Mouse (Mus musculus): ENCODE data around the gene Gp1bb. TPM values are rescaled to one million over a fixed set of nuclear protein-coding genes. Genes with fewer than 3 reads are reported as not detected.

The Gp1bb gene
- total and polyA plus RNA-seq, 3 experiments: not detected

DNA sequence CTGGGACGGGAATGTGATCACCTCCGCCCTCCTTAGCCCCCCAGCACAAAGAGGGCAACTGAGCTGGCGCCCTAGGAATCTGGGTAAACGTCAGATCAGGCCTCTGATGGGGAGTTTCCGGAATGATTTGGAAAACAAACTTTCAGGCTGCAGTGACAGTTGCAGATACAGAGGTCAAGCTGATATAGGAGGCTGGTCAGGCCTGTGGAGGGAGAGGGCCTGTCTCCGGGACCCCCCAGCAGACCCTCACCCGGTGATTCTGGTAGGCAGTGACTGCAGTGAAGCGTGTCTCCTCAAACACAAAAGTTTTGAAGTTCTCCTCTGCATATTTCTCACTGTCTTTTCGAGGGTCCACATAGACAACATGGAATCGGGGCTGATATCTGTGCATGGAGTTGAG is 39.0 kb downstream of the Gp1bb start:
- Histone ChIP-seq H3K4me1 (ENCODE audit: control insufficient read depth in 1 of 2, insufficient read depth in 2 of 2) (peaks cover 0 to 3% of the 10 kb centered on the region in 2 experiments; a peak in 1 of 4 replicates), H3K4me2 (ENCODE audit: insufficient read depth, low read depth, poor library complexity, severe bottlenecking) (no peak overlapping the region), H3K27me3 (replicated peaks) (no peaks in the 10 kb centered on the region), H3K36me3 (replicated peaks in 1 of 2; ENCODE audit: control insufficient read depth in 1 of 2, insufficient read depth in 1 of 2, low read length in 1 of 2) (no peaks in the 10 kb centered on the region), H3K9me3 (replicated peaks; ENCODE audit: low read length) (peaks cover 52% of the 10 kb centered on the region), H3K4me3 (replicated peaks in 1 of 3; ENCODE audit: low read depth in 2 of 3, low read length in 2 of 3, poor library complexity in 1 of 3) (no peak overlapping the region), H3K79me2 (replicated peaks; ENCODE audit: control insufficient read depth, extremely low read depth, insufficient read depth, poor library complexity, severe bottlenecking) (no peaks in the 10 kb centered on the region), H3K27ac (ENCODE audit: insufficient read depth, low read depth) (no peak overlapping the region), H3K9ac (ENCODE audit: insufficient read depth, low read depth) (no peak overlapping the region)
- TF ChIP-seq BHLHE40 (IDR thresholded peaks at IDR 0.05; ENCODE audit: low read depth, low read length): no peak
- no peak for TF ChIP-seq JUN (IDR thresholded peaks at IDR 0.05; ENCODE audit: insufficient read depth, low read depth, low read length)
- TF ChIP-seq TCF12 (IDR thresholded peaks at IDR 0.05; ENCODE audit: low read depth, low read length): no peak
- TF ChIP-seq HCFC1 (IDR thresholded peaks at IDR 0.05; ENCODE audit: low read depth, low read length): no peak
- TF ChIP-seq CHD1 (IDR thresholded peaks at IDR 0.05; ENCODE audit: low read depth, low read length): no peak
- TF ChIP-seq MEF2A (IDR thresholded peaks at IDR 0.05; ENCODE audit: borderline replicate concordance, low read depth, low read length): no peak
- dilution Hi-C loops (cut with MboI; ENCODE audit: extremely low pct_ligation_motif_present, extremely low pct_unique_long_range_greater_than_20kb, low sequenced_read_pairs) (no loop called here), in situ Hi-C loops (cut with MboI; ENCODE audit: low pct_ligation_motif_present, low pct_unique_long_range_greater_than_20kb, low sequenced_read_pairs) (no loop called here)
- DNase-seq (ENCODE audit: extremely low read depth): no peak

- Histone ChIP-seq H3K27me3 (replicated peaks) (no peaks in the 10 kb centered on the region), H3K79me2 (replicated peaks; ENCODE audit: control insufficient read depth, extremely low read depth, insufficient read depth, poor library complexity, severe bottlenecking) (no peaks in the 10 kb centered on the region), H3K4me1 (ENCODE audit: control insufficient read depth in 1 of 2, insufficient read depth in 2 of 2) (peaks cover 0 to 5% of the 10 kb centered on the region in 2 experiments; a peak in 2 of 4 replicates), H3K4me2 (ENCODE audit: insufficient read depth, low read depth, poor library complexity, severe bottlenecking) (no peak overlapping the region), H3K4me3 (replicated peaks in 1 of 3; ENCODE audit: low read depth in 2 of 3, low read length in 2 of 3, poor library complexity in 1 of 3) (no peak overlapping the region), H3K36me3 (replicated peaks in 1 of 2; ENCODE audit: control insufficient read depth in 1 of 2, insufficient read depth in 1 of 2, low read length in 1 of 2) (no peaks in the 10 kb centered on the region), H3K27ac (ENCODE audit: insufficient read depth, low read depth) (no peak overlapping the region), H3K9me3 (replicated peaks; ENCODE audit: low read length) (peaks cover 46% of the 10 kb centered on the region), H3K9ac (ENCODE audit: insufficient read depth, low read depth) (no peak overlapping the region)
- in situ Hi-C loops (cut with MboI; ENCODE audit: low pct_ligation_motif_present, low pct_unique_long_range_greater_than_20kb, low sequenced_read_pairs): no loop called here
- dilution Hi-C loops (cut with MboI; ENCODE audit: extremely low pct_ligation_motif_present, extremely low pct_unique_long_range_greater_than_20kb, low sequenced_read_pairs): no loop called here
- TF ChIP-seq PAX5 (IDR thresholded peaks at IDR 0.05; ENCODE audit: low read length) (no peak), POLR2A (IDR thresholded peaks at IDR 0.05; ENCODE audit: low read depth, low read length) (no peak), E2F4 (IDR thresholded peaks at IDR 0.05; ENCODE audit: insufficient replicate concordance, low read depth, low read length) (no peak), ETS1 (conservative IDR thresholded peaks at IDR 0.05; ENCODE audit: low read depth, low read length) (no peak)
- no peak for DNase-seq (ENCODE audit: extremely low read depth)
Observed at GRCm38 (mm10) chr16:18582426-18583148, 39.6 kb downstream of the Gp1bb start.

- peaks cover 43% of the 10 kb centered on the region for H3K9me3 ChIP-seq (replicated peaks; ENCODE audit: low read length)
- H3K27ac ChIP-seq (ENCODE audit: insufficient read depth, low read depth): no peak overlapping the region
- dilution Hi-C loops (cut with MboI; ENCODE audit: extremely low pct_ligation_motif_present, extremely low pct_unique_long_range_greater_than_20kb, low sequenced_read_pairs): no loop called here
- TF ChIP-seq USF1 (IDR thresholded peaks at IDR 0.05; ENCODE audit: low read depth, low read length) (no peak), POLR2A (IDR thresholded peaks at IDR 0.05; ENCODE audit: low read depth, low read length) (no peak), ETS1 (conservative IDR thresholded peaks at IDR 0.05; ENCODE audit: low read depth, low read length) (no peak)
- no peak overlapping the region for H3K4me3 ChIP-seq (replicated peaks in 1 of 3; ENCODE audit: low read depth in 2 of 3, low read length in 2 of 3, poor library complexity in 1 of 3)
- no peaks in the 10 kb centered on the region for H3K79me2 ChIP-seq (replicated peaks; ENCODE audit: control insufficient read depth, extremely low read depth, insufficient read depth, poor library complexity, severe bottlenecking)
- H3K4me2 ChIP-seq (ENCODE audit: insufficient read depth, low read depth, poor library complexity, severe bottlenecking): no peak overlapping the region
- no peak for DNase-seq (ENCODE audit: extremely low read depth)
- no peaks in the 10 kb centered on the region for H3K27me3 ChIP-seq (replicated peaks)
- peaks cover 0 to 5% of the 10 kb centered on the region in 2 experiments; a peak in 2 of 4 replicates for H3K4me1 ChIP-seq (ENCODE audit: control insufficient read depth in 1 of 2, insufficient read depth in 2 of 2)
- no peak overlapping the region for H3K9ac ChIP-seq (ENCODE audit: insufficient read depth, low read depth)
- in situ Hi-C loops (cut with MboI; ENCODE audit: low pct_ligation_motif_present, low pct_unique_long_range_greater_than_20kb, low sequenced_read_pairs): no loop called here
- no peaks in the 10 kb centered on the region for H3K36me3 ChIP-seq (replicated peaks in 1 of 2; ENCODE audit: control insufficient read depth in 1 of 2, insufficient read depth in 1 of 2, low read length in 1 of 2)
Observed at GRCm38 (mm10) chr16:18581623-18582205, 40.5 kb downstream of the Gp1bb start.

Data from CH12.LX (cell line).